Comparison of ENCODE assay signal across 12 mouse cellular contexts in the genomic region with DNA sequence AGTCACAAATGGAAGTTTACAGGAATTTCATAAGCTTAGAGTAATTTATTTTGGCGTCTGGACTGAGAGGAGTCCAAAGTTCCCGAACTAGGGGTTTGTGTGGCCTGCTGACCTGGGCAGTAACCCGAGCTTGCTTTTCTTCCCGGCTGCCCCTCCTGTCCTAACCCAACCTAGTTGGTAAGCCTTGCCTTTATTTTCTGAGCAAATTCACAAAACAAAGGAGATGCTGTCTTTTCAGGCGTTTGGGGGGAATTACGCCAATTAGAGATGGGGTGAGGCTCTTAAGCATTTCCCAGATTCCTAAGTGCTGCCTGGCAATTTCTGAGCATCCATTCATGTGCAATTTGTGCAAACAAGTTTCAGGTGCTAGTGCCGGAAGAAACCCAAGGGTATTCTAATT. TPM values are rescaled to one million over a fixed set of nuclear protein-coding genes. Genes with fewer than 3 reads are reported as not detected.
A peak's percentile ranks its signal among the peaks of the same experiment; 100 is the strongest.
DNase-seq lines count a peak whose midpoint lies in the region; ATAC-seq lines count a peak whose summit lies in the region.
"Had no signal": no experiment of that assay in that cellular context is flagged by ENCODE, and none has a peak within 500 bp of the region (broad histone marks: within the 10 kb centered on the region; RNA-seq: fewer than 3 reads in every experiment).

No protein-coding gene starts in this region.

- H3K4me2 ChIP-seq in midbrain, embryonic 11.5 days: no peak overlapping the region
- no peak overlapping the region for H3K4me2 ChIP-seq in forebrain, embryonic 14.5 days (ENCODE audit: low read length)

- DNase-seq in midbrain, embryonic 11.5 days (ENCODE audit: low spot score, missing footprints): peak; percentile 86
- no peak for DNase-seq in midbrain, embryonic 10.5 days (ENCODE audit: low spot score)
- DNase-seq in embryo, embryonic 10.5 days (ENCODE audit: low spot score): peak; percentile 45
- peak; percentile 70 for DNase-seq in forebrain, embryonic 14.5 days (ENCODE audit: low spot score)
- no peak for DNase-seq in urinary bladder, postnatal 25 days (ENCODE audit: low spot score)
- DNase-seq in right cerebral cortex, adult 18-20 months: no peak
- DNase-seq in thymus, postnatal 0 days (ENCODE audit: low spot score): no peak
- DNase-seq: adrenal gland, adult 2 months; cerebellum, postnatal 36 days; left cerebral cortex, postnatal 4 days; thymus, postnatal 4 days had no signal

- no peak overlapping the region for H3K27ac ChIP-seq in midbrain, embryonic 11.5 days (ENCODE audit: low read depth, low read length)
- no peak overlapping the region; the same call in 1 of the 2 replicates for H3K27ac ChIP-seq in midbrain, embryonic 10.5 days (replicated peaks)
- H3K27ac ChIP-seq in forebrain, embryonic 14.5 days (ENCODE audit: low read depth, low read length): no peak overlapping the region

- ATAC-seq in midbrain, embryonic 11.5 days (ENCODE audit: low FRiP score): no peak
- peak; percentile 50; the same call in 1 of the 2 replicates for ATAC-seq in forebrain, embryonic 14.5 days
- ATAC-seq: hindbrain, embryonic 16.5 days had no signal

- H3K9ac ChIP-seq in midbrain, embryonic 11.5 days (ENCODE audit: low read length): no peak overlapping the region
- H3K9ac ChIP-seq in forebrain, embryonic 14.5 days (ENCODE audit: low read length): no peak overlapping the region

- WGBS in midbrain, embryonic 11.5 days: 29% methylated on average over 7 of the region's 7 CpGs
- 26% methylated on average over 7 of the region's 7 CpGs for WGBS in midbrain, embryonic 10.5 days
- 2% methylated on average over 7 of the region's 7 CpGs for WGBS in forebrain, embryonic 14.5 days

- H3K27me3 ChIP-seq in midbrain, embryonic 11.5 days (ENCODE audit: control insufficient read depth, insufficient read depth, low read length): no peaks in the 10 kb centered on the region
- H3K27me3 ChIP-seq in midbrain, embryonic 10.5 days (ENCODE audit: low read depth, poor library complexity, severe bottlenecking): no peaks in the 10 kb centered on the region
- no peaks in the 10 kb centered on the region for H3K27me3 ChIP-seq in forebrain, embryonic 14.5 days (replicated peaks; ENCODE audit: control insufficient read depth, insufficient read depth, low read length)

- H3K4me3 ChIP-seq in midbrain, embryonic 11.5 days (ENCODE audit: low read depth, low read length): no peak overlapping the region
- no peak overlapping the region for H3K4me3 ChIP-seq in midbrain, embryonic 10.5 days
- no peak overlapping the region for H3K4me3 ChIP-seq in forebrain, embryonic 14.5 days (ENCODE audit: low read depth, low read length)

- H3K4me1 ChIP-seq in midbrain, embryonic 11.5 days (ENCODE audit: control insufficient read depth, insufficient read depth, low read length): no peaks in the 10 kb centered on the region
- peaks cover 13% of the 10 kb centered on the region for H3K4me1 ChIP-seq in midbrain, embryonic 10.5 days
- H3K4me1 ChIP-seq in forebrain, embryonic 14.5 days (ENCODE audit: control insufficient read depth, insufficient read depth, low read length): peaks cover 11% of the 10 kb centered on the region

- H3K36me3 ChIP-seq in midbrain, embryonic 11.5 days (ENCODE audit: control insufficient read depth, insufficient read depth, low read length): no peaks in the 10 kb centered on the region
- H3K36me3 ChIP-seq in midbrain, embryonic 10.5 days: no peaks in the 10 kb centered on the region
- no peaks in the 10 kb centered on the region for H3K36me3 ChIP-seq in forebrain, embryonic 14.5 days (ENCODE audit: control insufficient read depth, insufficient read depth, low read length)

- H3K9me3 ChIP-seq in midbrain, embryonic 11.5 days (ENCODE audit: control insufficient read depth, low read length): no peaks in the 10 kb centered on the region
- H3K9me3 ChIP-seq in midbrain, embryonic 10.5 days (replicated peaks): no peaks in the 10 kb centered on the region
- H3K9me3 ChIP-seq in forebrain, embryonic 14.5 days (replicated peaks; ENCODE audit: control insufficient read depth, low read length): no peaks in the 10 kb centered on the region

RNA-seq across cellular contexts. Expression of a gene that starts 55.9 kb away (rescaled TPM):
- 0.18 and 0.51 TPM in 2 replicates for polyA plus RNA-seq in midbrain, embryonic 11.5 days (2014; fragmentation: Nextera tagmentation; extraction: Ambion mirVana)
- polyA plus RNA-seq in midbrain, embryonic 10.5 days (2016; fragmentation: Nextera tagmentation; extraction: Ambion mirVana): 0.19 and 0.58 TPM in 2 replicates
- 1.5 and 1.8 TPM in 2 replicates for polyA plus RNA-seq in forebrain, embryonic 14.5 days (2014; fragmentation: Nextera tagmentation; extraction: Ambion mirVana)
- polyA plus RNA-seq in thymus, postnatal 0 days (2015; fragmentation: Nextera tagmentation; extraction: Ambion mirVana): 1.2 and 1.3 TPM in 2 replicates

Comparison
In these comparisons a context has a peak if more than half of its experiments do, and no peak if none do; other contexts are left out.
1. DNase-seq: peak in midbrain, embryonic 11.5 days (single experiment), embryo, embryonic 10.5 days (single experiment) and forebrain, embryonic 14.5 days (single experiment); none in midbrain, embryonic 10.5 days (single experiment), urinary bladder, postnatal 25 days (single experiment), right cerebral cortex, adult 18-20 months (single experiment) and thymus, postnatal 0 days (single experiment).